9 mouse cellular contexts compared by ENCODE assay signal in genomic region chr1:84506984-84507546, GRCm38 (mm10).
A peak's percentile ranks its signal among the peaks of the same experiment; 100 is the strongest.
DNase-seq lines count a peak whose midpoint lies in the region; ATAC-seq lines count a peak whose summit lies in the region.
"Had no signal": no experiment of that assay in that cellular context is flagged by ENCODE, and none has a peak within 500 bp of the region (broad histone marks: within the 10 kb centered on the region; RNA-seq: fewer than 3 reads in every experiment).

No protein-coding gene starts in this region.

- no peak overlapping the region for H3K27ac ChIP-seq in kidney, embryonic 15.5 days
- no peak overlapping the region for H3K27ac ChIP-seq in forebrain, embryonic 10.5 days

- H3K4me1 ChIP-seq in kidney, embryonic 15.5 days = peaks cover 14% of the 10 kb centered on the region
- H3K4me1 ChIP-seq in forebrain, embryonic 10.5 days = peaks cover 13% of the 10 kb centered on the region

- H3K9me3 ChIP-seq in kidney, embryonic 15.5 days (replicated peaks) = no peaks in the 10 kb centered on the region
- peaks cover 4% of the 10 kb centered on the region; the same call in 1 of the 2 replicates for H3K9me3 ChIP-seq in forebrain, embryonic 10.5 days

- DNase-seq in kidney, adult 11 months = peak; percentile 11
- DNase-seq in adrenal gland, postnatal 14 days = peak; percentile 44
- peak; percentile 63 for DNase-seq in gastrocnemius, postnatal 25 days
- DNase-seq in lung, postnatal 14 days = peak; percentile 2
- no peak for DNase-seq in forebrain, embryonic 10.5 days (ENCODE audit: extremely low spot score, low spot score)
- no peak for DNase-seq in layer of hippocampus, adult 11-12 months (ENCODE audit: low spot score)
- DNase-seq in T-cell, adult 2 months (ENCODE audit: low spot score) = no peak
- DNase-seq: cerebellum, adult 9-10 months had no signal

- no peak overlapping the region for H3K4me2 ChIP-seq in kidney, embryonic 15.5 days

- H3K36me3 ChIP-seq in kidney, embryonic 15.5 days = no peaks in the 10 kb centered on the region
- no peaks in the 10 kb centered on the region for H3K36me3 ChIP-seq in forebrain, embryonic 10.5 days (replicated peaks)

- no peak overlapping the region for H3K9ac ChIP-seq in kidney, embryonic 15.5 days

- no peaks in the 10 kb centered on the region for H3K27me3 ChIP-seq in kidney, embryonic 15.5 days
- no peaks in the 10 kb centered on the region for H3K27me3 ChIP-seq in forebrain, embryonic 10.5 days (ENCODE audit: poor library complexity, severe bottlenecking)

- no peak; the same call in 1 of the 2 replicates for ATAC-seq in kidney, embryonic 15.5 days (replicated peaks; ENCODE audit: low FRiP score)

- WGBS in kidney, embryonic 15.5 days = 24% methylated on average over 6 of the region's 6 CpGs
- 70% methylated on average over 6 of the region's 6 CpGs for WGBS in forebrain, embryonic 10.5 days

- no peak overlapping the region for H3K4me3 ChIP-seq in kidney, embryonic 15.5 days (replicated peaks)
- H3K4me3 ChIP-seq in forebrain, embryonic 10.5 days = no peak overlapping the region

Comparison
In these comparisons a context has a peak if more than half of its experiments do, and no peak if none do; other contexts are left out.
1. DNase-seq: peak in kidney, adult 11 months (single experiment), adrenal gland, postnatal 14 days (single experiment), gastrocnemius, postnatal 25 days (single experiment) and lung, postnatal 14 days (single experiment); none in forebrain, embryonic 10.5 days (single experiment), layer of hippocampus, adult 11-12 months (single experiment) and T-cell, adult 2 months (single experiment).